Mouse (Mus musculus) right cerebral cortex, postnatal 10 days (tissue): Measurements from ENCODE around the gene Tdgf1.

Experiments
- DNase-seq, 2 experiments: peaks; one replicate each; pipeline ENCODE4 v3.0.0; 2021; ENCODE audit warnings: low spot score in 2 of 2

The Tdgf1 gene

DNA sequence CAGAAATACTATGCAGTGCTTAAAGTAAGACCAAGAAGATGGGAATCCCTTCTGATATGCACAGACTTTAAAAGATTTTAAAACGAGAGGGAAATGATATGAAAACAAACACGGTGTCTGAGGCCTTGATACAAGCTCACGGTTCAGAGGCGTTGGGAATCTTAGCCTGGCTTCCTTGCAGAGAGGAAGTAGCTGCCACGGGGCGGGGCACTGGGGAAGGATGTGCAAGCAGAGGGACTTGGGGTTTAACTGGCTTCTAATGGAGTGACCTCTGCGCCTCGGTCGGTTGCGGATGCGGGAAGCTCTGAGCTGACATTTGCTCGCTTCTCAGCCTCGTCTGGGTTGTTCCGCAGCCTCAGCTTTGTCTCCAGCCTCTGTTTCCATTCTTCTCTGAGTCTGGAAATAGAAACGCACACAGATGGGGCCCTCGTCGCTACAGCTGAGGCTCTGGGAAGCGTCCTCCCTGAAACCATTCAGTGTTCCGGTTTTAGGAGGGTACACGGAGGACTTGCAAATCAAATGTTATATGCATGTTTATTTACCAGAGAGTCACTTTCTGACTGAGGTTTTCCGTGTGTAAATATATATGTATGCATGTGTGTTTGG is 31.2 kb downstream of the Tdgf1 start:
- DNase-seq = no peak

GRCm38 (mm10) chr9:110909371-110909967 is 36.5 kb downstream of the Tdgf1 start:
- DNase-seq = no peak

DNA sequence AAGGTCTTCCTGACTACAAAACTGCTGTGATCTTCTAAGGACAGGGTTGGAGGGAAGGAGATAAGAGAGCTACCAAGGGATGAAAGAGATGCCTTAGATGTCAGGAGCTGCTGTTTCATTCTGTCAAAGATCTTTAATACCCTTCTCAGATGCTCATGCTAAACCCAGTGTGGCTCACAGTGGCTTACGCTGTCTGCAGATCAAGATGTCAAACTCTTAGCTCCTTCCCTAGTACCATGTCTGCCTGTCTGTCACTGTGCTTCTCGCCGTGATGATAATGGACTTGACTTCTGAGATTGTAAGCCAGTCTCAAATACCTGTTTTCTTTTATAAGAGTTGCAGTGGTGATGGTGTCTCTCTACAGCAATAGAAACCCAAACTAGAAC is 37.3 kb downstream of the Tdgf1 start:
- no peak for DNase-seq

- DNase-seq = no peak
Observed at GRCm38 (mm10) chr9:110907838-110908630, 37.9 kb downstream of the Tdgf1 start.

DNA sequence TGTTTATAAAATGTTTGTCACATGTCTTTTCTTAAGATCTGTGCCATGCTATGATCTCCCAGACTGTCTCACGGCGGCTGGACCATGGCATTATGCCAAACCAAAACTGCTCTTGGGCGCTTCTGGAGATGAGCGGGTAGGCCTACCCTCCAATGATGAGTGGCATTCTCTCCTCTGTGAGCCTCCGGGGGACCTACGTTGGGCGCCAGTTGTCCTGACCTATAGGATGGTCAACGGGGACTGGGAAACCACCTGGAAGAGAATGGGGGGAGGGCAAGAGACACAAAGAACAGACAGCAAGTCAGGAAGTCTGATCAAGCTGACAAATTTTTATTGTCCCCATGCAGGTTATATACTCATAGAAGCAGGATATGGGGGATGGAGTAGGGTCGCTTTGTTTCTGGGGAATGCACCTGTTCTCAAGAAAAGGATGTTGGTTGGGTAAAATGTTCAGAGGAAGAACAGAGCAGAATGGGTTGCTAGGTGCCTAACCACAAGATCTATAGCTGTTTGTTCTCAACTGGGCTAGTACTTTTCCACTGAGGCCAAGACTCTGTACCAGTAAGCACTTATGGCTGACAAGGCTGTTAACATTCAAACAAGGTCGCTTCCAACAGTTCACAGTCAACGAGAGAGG is 38.6 kb downstream of the Tdgf1 start:
- DNase-seq = no peak

GRCm38 (mm10) chr9:110902271-110902670 is 43.7 kb downstream of the Tdgf1 start:
- no peak for DNase-seq

- DNase-seq = no peak
Observed at GRCm38 (mm10) chr9:110901204-110901603, 44.8 kb downstream of the Tdgf1 start.

GRCm38 (mm10) chr9:110899451-110900008 is 46.4 kb downstream of the Tdgf1 start:
- DNase-seq = no peak

DNA sequence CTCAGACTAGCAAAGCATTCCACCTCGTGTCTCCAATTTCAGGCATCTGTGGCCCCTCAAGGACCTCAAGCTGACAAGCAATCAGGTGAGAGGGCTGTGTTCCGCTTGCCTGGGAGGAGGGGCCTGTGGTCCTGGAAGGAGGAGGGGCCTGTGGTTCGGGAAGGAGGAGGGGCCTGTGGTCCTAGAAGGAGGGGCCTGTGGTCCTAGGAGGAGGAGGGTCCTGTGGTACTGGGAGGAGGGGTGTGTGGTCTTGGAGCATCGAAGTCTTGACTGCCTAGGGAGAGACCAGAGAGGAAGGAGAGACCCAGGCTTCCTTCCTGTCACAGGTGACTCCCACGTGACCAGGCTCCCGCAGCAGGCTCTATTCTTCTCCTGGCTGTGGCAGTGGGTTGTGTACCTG is 49.4 kb downstream of the Tdgf1 start:
- no peak for DNase-seq

DNA sequence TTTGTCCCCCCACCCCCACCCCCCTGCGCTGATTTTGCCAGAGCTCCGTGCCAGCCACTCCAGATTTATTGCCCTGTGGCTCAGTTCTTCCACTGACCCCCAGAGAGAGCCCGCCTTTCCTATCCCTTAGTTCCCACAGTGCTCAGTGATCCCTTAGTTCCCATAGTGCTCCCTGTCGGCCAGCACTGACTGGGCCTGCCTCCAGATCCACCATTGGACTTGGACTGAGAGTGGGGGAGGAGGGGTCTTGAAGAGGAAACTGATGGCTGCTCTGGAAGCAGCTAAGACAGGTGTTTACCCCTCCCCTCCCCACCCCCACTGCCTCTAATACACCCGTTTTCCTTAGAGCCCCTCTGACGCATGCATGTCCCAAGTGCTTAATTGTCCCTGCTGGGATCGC is 50.0 kb downstream of the Tdgf1 start:
- DNase-seq = no peak

DNA sequence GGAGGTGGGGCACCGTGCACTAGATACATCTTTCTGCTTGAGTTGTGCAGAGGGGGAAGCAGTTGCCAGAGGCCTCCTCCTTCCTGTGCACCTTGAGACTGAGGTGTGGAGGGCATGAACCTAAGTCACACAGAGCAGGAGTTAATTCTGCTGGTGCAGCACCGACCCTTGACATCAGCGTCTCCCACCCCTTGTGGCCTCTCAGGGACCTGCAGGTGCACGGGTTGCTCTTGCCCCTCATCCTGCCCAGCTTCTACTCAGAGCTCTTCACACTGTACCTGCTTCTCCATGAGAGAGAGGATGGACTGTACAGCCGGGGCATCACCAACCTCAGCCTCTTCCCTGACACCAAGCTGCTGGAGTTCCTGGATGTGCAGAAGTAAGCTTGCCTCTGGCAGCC is 50.5 kb downstream of the Tdgf1 start:
- DNase-seq = no peak

DNA sequence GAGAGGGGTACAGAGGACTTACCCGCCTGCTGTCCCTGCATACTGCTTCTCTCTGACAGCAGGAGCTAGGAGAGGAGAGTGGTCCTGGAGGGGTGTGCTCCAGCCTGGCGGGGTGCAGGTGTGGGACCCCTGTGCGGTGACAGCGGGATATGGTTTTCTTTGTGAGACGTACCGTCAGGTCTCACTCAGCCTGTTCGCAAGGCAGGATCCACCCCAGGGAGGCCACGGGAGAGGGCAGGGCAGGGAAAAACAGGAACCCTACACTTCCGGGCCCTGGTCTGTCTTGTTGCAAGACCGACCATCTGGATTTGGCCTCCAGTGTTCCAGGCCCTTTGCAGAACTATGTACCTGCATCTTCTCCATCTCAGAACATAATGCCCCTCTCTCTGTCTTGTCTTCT is 52.5 kb downstream of the Tdgf1 start:
- no peak for DNase-seq

DNA sequence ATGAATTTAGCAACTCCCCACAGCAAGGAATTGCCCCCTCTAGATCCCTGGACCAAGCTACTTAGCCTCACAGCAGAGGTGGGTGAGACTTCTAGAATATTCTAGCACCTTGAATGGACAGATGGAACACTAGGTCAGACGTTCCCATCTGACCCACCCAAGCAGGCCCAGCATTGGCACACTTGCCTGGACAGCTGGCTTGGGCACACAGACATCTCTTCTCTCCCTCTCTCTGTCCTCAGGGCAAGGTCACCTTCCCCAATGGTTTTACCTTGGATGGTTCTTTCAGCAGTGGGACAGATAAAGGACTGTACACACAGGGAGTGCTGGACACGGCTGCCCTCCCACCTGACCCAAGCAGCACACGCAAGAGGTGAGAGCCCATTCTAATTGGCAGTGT is 53.4 kb downstream of the Tdgf1 start:
- no peak for DNase-seq

GRCm38 (mm10) chr9:110891077-110891828 is 54.7 kb downstream of the Tdgf1 start:
- DNase-seq = no peak

DNA sequence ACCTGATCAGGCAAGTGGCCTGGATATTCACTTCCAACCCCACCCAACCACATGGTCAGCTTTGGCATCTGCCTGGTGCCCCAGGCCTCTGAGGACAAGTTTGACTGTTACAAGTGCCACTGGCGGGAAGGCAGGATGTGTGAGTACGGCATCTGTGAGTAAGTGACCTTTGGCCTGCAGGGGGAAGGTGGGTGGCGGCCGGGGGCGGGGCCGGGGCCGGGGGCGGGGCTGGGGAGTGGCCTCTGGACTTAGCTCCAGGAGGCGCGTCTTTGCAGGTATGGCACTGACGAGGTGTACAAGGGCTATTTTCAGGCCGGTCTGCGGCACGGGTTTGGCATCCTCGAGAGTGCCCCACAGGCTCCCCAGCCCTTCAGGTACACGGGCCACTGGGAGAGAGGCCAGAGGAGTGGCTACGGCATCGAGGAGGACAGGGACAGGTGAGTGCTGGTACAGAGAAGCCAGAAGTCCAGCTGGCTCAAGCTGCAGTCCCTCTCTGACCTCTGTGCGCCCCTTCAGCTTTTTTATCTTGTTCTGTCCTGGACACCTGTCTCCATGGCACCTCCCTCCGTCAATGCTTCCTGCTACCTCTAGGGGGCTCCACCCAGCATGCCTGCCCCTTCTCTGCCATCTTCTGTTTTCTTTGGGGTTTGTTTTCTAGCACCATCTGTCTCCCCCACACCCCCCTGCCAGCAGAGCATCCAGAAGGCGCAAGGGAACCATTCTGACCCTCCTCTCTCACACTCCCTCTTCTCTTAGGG is 55.8 kb downstream of the Tdgf1 start:
- DNase-seq = no peak
